Mouse (Mus musculus): Measurements from ENCODE around the gene Txnrd1. TPM values are rescaled to one million over a fixed set of nuclear protein-coding genes. Genes with fewer than 3 reads are reported as not detected.
A peak's percentile ranks its signal among the peaks of the same experiment; 100 is the strongest.

Gene Txnrd1
- total and polyA plus RNA-seq, 2 experiments from 2014 or later: 30.4 to 35.0 TPM

GRCm38 (mm10) chr10:82888576-82888975 lies 54.8 kb downstream of the Txnrd1 start:
- peaks cover 53% of the 10 kb centered on the region for H3K36me3 ChIP-seq (replicated peaks; ENCODE audit: control insufficient read depth, insufficient read depth, low read length)
- no peak overlapping the region for H3K4me2 ChIP-seq (ENCODE audit: low read depth, low read length)
- no peaks in the 10 kb centered on the region for H3K9me3 ChIP-seq (replicated peaks; ENCODE audit: control insufficient read depth, low read length)
- no peaks in the 10 kb centered on the region for H3K27me3 ChIP-seq (ENCODE audit: control insufficient read depth, insufficient read depth, low read length)
- ATAC-seq (ENCODE audit: insufficient read depth, low read depth): no peak
- DNase-seq (ENCODE audit: low spot score): no peak
- 0 out of 2 replicates have a peak overlapping the region, but pooled peaks have one; percentile 69 for H3K27ac ChIP-seq (ENCODE audit: low read depth)
- no peaks in the 10 kb centered on the region for H3K4me1 ChIP-seq (ENCODE audit: control insufficient read depth, insufficient read depth)
- no peak overlapping the region for H3K4me3 ChIP-seq (ENCODE audit: low read depth, low read length)
- TF ChIP-seq EP300 (IDR thresholded peaks at IDR 0.05; ENCODE audit: low read depth): no peak
- H3K9ac ChIP-seq (replicated peaks; ENCODE audit: low read depth, low read length): no peak overlapping the region
- 72% methylated on average over 8 of the region's 8 CpGs for WGBS

- Histone ChIP-seq H3K27ac (ENCODE audit: low read depth) (peak overlapping the region; percentile 69), H3K27me3 (ENCODE audit: control insufficient read depth, insufficient read depth, low read length) (no peaks in the 10 kb centered on the region), H3K9me3 (replicated peaks; ENCODE audit: control insufficient read depth, low read length) (no peaks in the 10 kb centered on the region), H3K9ac (replicated peaks; ENCODE audit: low read depth, low read length) (no peak overlapping the region), H3K4me1 (ENCODE audit: control insufficient read depth, insufficient read depth) (no peaks in the 10 kb centered on the region), H3K4me3 (ENCODE audit: low read depth, low read length) (no peak overlapping the region), H3K4me2 (ENCODE audit: low read depth, low read length) (no peak overlapping the region), H3K36me3 (replicated peaks; ENCODE audit: control insufficient read depth, insufficient read depth, low read length) (peaks cover 45% of the 10 kb centered on the region)
- TF ChIP-seq CTCF (IDR thresholded peaks at IDR 0.05; ENCODE audit: low read depth) (no peak), EP300 (IDR thresholded peaks at IDR 0.05; ENCODE audit: low read depth) (no peak)
- 26% methylated on average over 9 of the region's 9 CpGs for WGBS
- peak; percentile 76 for DNase-seq (ENCODE audit: low spot score)
- ATAC-seq (ENCODE audit: insufficient read depth, low read depth): peak; percentile 87
These were observed 55.8 kb downstream of the Txnrd1 start for GRCm38 (mm10) chr10:82889447-82889973.

DNA sequence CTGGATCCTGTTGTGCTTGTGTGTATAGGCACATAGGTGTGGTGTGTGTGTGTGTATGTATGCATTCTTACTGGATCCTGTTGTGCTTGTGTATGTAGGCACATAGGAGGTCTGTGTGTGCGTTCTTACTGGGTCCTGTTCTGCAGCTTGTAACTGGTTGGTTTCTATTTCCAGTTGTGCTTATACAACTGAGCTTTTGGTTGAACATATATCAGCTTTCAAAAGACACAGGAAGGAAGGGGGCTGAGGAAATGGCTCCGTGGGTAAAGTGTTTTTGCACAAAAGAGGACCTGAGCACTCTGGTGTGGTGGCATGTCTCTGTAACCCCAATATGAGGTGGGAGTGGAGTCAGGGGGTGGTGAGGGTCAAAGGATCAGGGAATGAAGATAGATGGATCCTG lies 57.2 kb downstream of the Txnrd1 start:
- H3K27me3 ChIP-seq (ENCODE audit: control insufficient read depth, insufficient read depth, low read length): no peaks in the 10 kb centered on the region
- H3K27ac ChIP-seq (ENCODE audit: low read depth): no peak overlapping the region
- H3K4me2 ChIP-seq (ENCODE audit: low read depth, low read length): no peak overlapping the region
- no peak for TF ChIP-seq CTCF (IDR thresholded peaks at IDR 0.05; ENCODE audit: low read depth)
- TF ChIP-seq EP300 (IDR thresholded peaks at IDR 0.05; ENCODE audit: low read depth): no peak
- H3K4me3 ChIP-seq (ENCODE audit: low read depth, low read length): no peak overlapping the region
- 60% methylated on average over 2 of the region's 2 CpGs for WGBS
- DNase-seq (ENCODE audit: low spot score): no peak
- H3K9me3 ChIP-seq (replicated peaks; ENCODE audit: control insufficient read depth, low read length): no peaks in the 10 kb centered on the region
- H3K9ac ChIP-seq (replicated peaks; ENCODE audit: low read depth, low read length): no peak overlapping the region
- H3K36me3 ChIP-seq (replicated peaks; ENCODE audit: control insufficient read depth, insufficient read depth, low read length): peaks cover 37% of the 10 kb centered on the region
- H3K4me1 ChIP-seq (ENCODE audit: control insufficient read depth, insufficient read depth): no peaks in the 10 kb centered on the region
- ATAC-seq (ENCODE audit: insufficient read depth, low read depth): no peak

- Histone ChIP-seq H3K9me3 (replicated peaks; ENCODE audit: control insufficient read depth, low read length) (no peaks in the 10 kb centered on the region), H3K4me2 (ENCODE audit: low read depth, low read length) (no peak overlapping the region), H3K4me3 (ENCODE audit: low read depth, low read length) (no peak overlapping the region), H3K27me3 (ENCODE audit: control insufficient read depth, insufficient read depth, low read length) (no peaks in the 10 kb centered on the region), H3K9ac (replicated peaks; ENCODE audit: low read depth, low read length) (no peak overlapping the region), H3K4me1 (ENCODE audit: control insufficient read depth, insufficient read depth) (no peaks in the 10 kb centered on the region), H3K27ac (ENCODE audit: low read depth) (no peak overlapping the region), H3K36me3 (replicated peaks; ENCODE audit: control insufficient read depth, insufficient read depth, low read length) (peaks cover 37% of the 10 kb centered on the region)
- TF ChIP-seq EP300 (IDR thresholded peaks at IDR 0.05; ENCODE audit: low read depth): no peak
- DNase-seq (ENCODE audit: low spot score) (no peak), ATAC-seq (ENCODE audit: insufficient read depth, low read depth) (no peak)
- 87% methylated on average over 7 of the region's 7 CpGs for WGBS
These were observed 57.7 kb downstream of the Txnrd1 start for GRCm38 (mm10) chr10:82891427-82891826.

GRCm38 (mm10) chr10:82892442-82893055 lies 58.8 kb downstream of the Txnrd1 start:
- 88% methylated on average over 9 of the region's 9 CpGs for WGBS
- Histone ChIP-seq H3K4me2 (ENCODE audit: low read depth, low read length) (no peak overlapping the region), H3K27ac (ENCODE audit: low read depth) (no peak overlapping the region), H3K9ac (replicated peaks; ENCODE audit: low read depth, low read length) (no peak overlapping the region), H3K9me3 (replicated peaks; ENCODE audit: control insufficient read depth, low read length) (no peaks in the 10 kb centered on the region), H3K27me3 (ENCODE audit: control insufficient read depth, insufficient read depth, low read length) (no peaks in the 10 kb centered on the region), H3K4me1 (ENCODE audit: control insufficient read depth, insufficient read depth) (no peaks in the 10 kb centered on the region), H3K4me3 (ENCODE audit: low read depth, low read length) (no peak overlapping the region), H3K36me3 (replicated peaks; ENCODE audit: control insufficient read depth, insufficient read depth, low read length) (peaks cover 37% of the 10 kb centered on the region)
- DNase-seq (ENCODE audit: low spot score) (no peak), ATAC-seq (ENCODE audit: insufficient read depth, low read depth) (no peak)
- TF ChIP-seq EP300 (IDR thresholded peaks at IDR 0.05; ENCODE audit: low read depth): no peak
- TF ChIP-seq CTCF (IDR thresholded peaks at IDR 0.05; ENCODE audit: low read depth): no peak

Measured in heart, postnatal 0 days (tissue).